Mouse (Mus musculus): Measurements from ENCODE around the gene Pth2. TPM values are rescaled to one million over a fixed set of nuclear protein-coding genes. Genes with fewer than 3 reads are reported as not detected.

Gene Pth2
- total and polyA plus RNA-seq, 3 experiments = not detected

- peak; percentile 78 for TF ChIP-seq CTCF (IDR thresholded peaks at IDR 0.05; ENCODE audit: low read depth, low read length)
- TF ChIP-seq POLR2AphosphoS5 (IDR thresholded peaks at IDR 0.05; ENCODE audit: insufficient replicate concordance, low read depth, low read length) = no peak
- no peak for TF ChIP-seq TAL1 (conservative IDR thresholded peaks at IDR 0.05; ENCODE audit: low read depth, low read length)
- peak overlapping the region; percentile 70 for H3K4me3 ChIP-seq (ENCODE audit: low read depth, low read length)
- H3K9me3 ChIP-seq (replicated peaks) = no peaks in the 10 kb centered on the region
- peak; percentile 85 for DNase-seq (ENCODE audit: low spot score)
- ATAC-seq (ENCODE audit: extremely low read depth, insufficient number of reproducible peaks, low FRiP score, poor library complexity, severe bottlenecking) = 0 out of 2 replicates have a peak, but pooled peaks have one; percentile 40
- peaks cover 33% of the 10 kb centered on the region for H3K4me1 ChIP-seq (ENCODE audit: insufficient read depth, low read depth, low read length)
- H3K27me3 ChIP-seq (ENCODE audit: insufficient read depth, low read length) = peaks cover 43% of the 10 kb centered on the region
- H3K36me3 ChIP-seq (replicated peaks) = peaks cover 43% of the 10 kb centered on the region
These were observed 19.0 kb upstream of the Pth2 start for GRCm38 (mm10) chr7:45161612-45162473.

- peaks cover 48% of the 10 kb centered on the region for H3K27me3 ChIP-seq (ENCODE audit: insufficient read depth, low read length)
- H3K4me1 ChIP-seq (ENCODE audit: insufficient read depth, low read depth, low read length) = peaks cover 33% of the 10 kb centered on the region
- peak overlapping the region; percentile 70; the same call in 1 of the 2 replicates for H3K4me3 ChIP-seq (ENCODE audit: low read depth, low read length)
- DNase-seq (ENCODE audit: low spot score) = no peak
- peaks cover 37% of the 10 kb centered on the region for H3K36me3 ChIP-seq (replicated peaks)
- H3K9me3 ChIP-seq (replicated peaks) = no peaks in the 10 kb centered on the region
- no peak for ATAC-seq (ENCODE audit: extremely low read depth, insufficient number of reproducible peaks, low FRiP score, poor library complexity, severe bottlenecking)
- no peak for TF ChIP-seq CTCF (IDR thresholded peaks at IDR 0.05; ENCODE audit: low read depth, low read length)
- no peak for TF ChIP-seq GATA1 (IDR thresholded peaks at IDR 0.05; ENCODE audit: borderline replicate concordance, low read length)
- no peak for TF ChIP-seq GATA2 (IDR thresholded peaks at IDR 0.05; ENCODE audit: borderline replicate concordance, low read depth, low read length)
- TF ChIP-seq TAL1 (conservative IDR thresholded peaks at IDR 0.05; ENCODE audit: low read depth, low read length) = no peak
- no peak for TF ChIP-seq POLR2AphosphoS5 (IDR thresholded peaks at IDR 0.05; ENCODE audit: insufficient replicate concordance, low read depth, low read length)
These were observed 18.2 kb upstream of the Pth2 start for GRCm38 (mm10) chr7:45162551-45162950.

- Histone ChIP-seq H3K36me3 (replicated peaks) (peaks cover 31% of the 10 kb centered on the region), H3K4me3 (ENCODE audit: low read depth, low read length) (no peak overlapping the region), H3K9me3 (replicated peaks) (no peaks in the 10 kb centered on the region), H3K27me3 (ENCODE audit: insufficient read depth, low read length) (peaks cover 54% of the 10 kb centered on the region), H3K4me1 (ENCODE audit: insufficient read depth, low read depth, low read length) (peaks cover 33% of the 10 kb centered on the region)
- ATAC-seq (ENCODE audit: extremely low read depth, insufficient number of reproducible peaks, low FRiP score, poor library complexity, severe bottlenecking) (no peak), DNase-seq (ENCODE audit: low spot score) (no peak)
- TF ChIP-seq GATA1 (IDR thresholded peaks at IDR 0.05; ENCODE audit: borderline replicate concordance, low read length) = no peak
- no peak for TF ChIP-seq CTCF (IDR thresholded peaks at IDR 0.05; ENCODE audit: low read depth, low read length)
- TF ChIP-seq TAL1 (conservative IDR thresholded peaks at IDR 0.05; ENCODE audit: low read depth, low read length) = no peak
- TF ChIP-seq GATA2 (IDR thresholded peaks at IDR 0.05; ENCODE audit: borderline replicate concordance, low read depth, low read length) = no peak
- no peak for TF ChIP-seq POLR2AphosphoS5 (IDR thresholded peaks at IDR 0.05; ENCODE audit: insufficient replicate concordance, low read depth, low read length)
These were observed 17.7 kb upstream of the Pth2 start for GRCm38 (mm10) chr7:45162996-45163615.

GRCm38 (mm10) chr7:45163735-45164490 lies 16.9 kb upstream of the Pth2 start, which contains the start of gene Slc17a7:
TSS of gene Slc17a7 (plus strand) at chr7:45163949.
- ATAC-seq (ENCODE audit: extremely low read depth, insufficient number of reproducible peaks, low FRiP score, poor library complexity, severe bottlenecking) (no peak), DNase-seq (ENCODE audit: low spot score) (no peak)
- Histone ChIP-seq H3K9me3 (replicated peaks) (peaks cover 5% of the 10 kb centered on the region), H3K27me3 (ENCODE audit: insufficient read depth, low read length) (peaks cover 61% of the 10 kb centered on the region), H3K36me3 (replicated peaks) (peaks cover 23% of the 10 kb centered on the region), H3K4me1 (ENCODE audit: insufficient read depth, low read depth, low read length) (peaks cover 31% of the 10 kb centered on the region), H3K4me3 (ENCODE audit: low read depth, low read length) (peak within 1 kb of the TSS; percentile 60)
- TF ChIP-seq GATA1 (IDR thresholded peaks at IDR 0.05; ENCODE audit: borderline replicate concordance, low read length) (no peak), POLR2AphosphoS5 (IDR thresholded peaks at IDR 0.05; ENCODE audit: insufficient replicate concordance, low read depth, low read length) (no peak), GATA2 (IDR thresholded peaks at IDR 0.05; ENCODE audit: borderline replicate concordance, low read depth, low read length) (no peak), CTCF (IDR thresholded peaks at IDR 0.05; ENCODE audit: low read depth, low read length) (no peak), TAL1 (conservative IDR thresholded peaks at IDR 0.05; ENCODE audit: low read depth, low read length) (no peak)

- H3K9me3 ChIP-seq (replicated peaks) = peaks cover 12% of the 10 kb centered on the region
- ATAC-seq (ENCODE audit: extremely low read depth, insufficient number of reproducible peaks, low FRiP score, poor library complexity, severe bottlenecking) (no peak), DNase-seq (ENCODE audit: low spot score) (no peak)
- no peak for TF ChIP-seq TAL1 (conservative IDR thresholded peaks at IDR 0.05; ENCODE audit: low read depth, low read length)
- no peak for TF ChIP-seq POLR2AphosphoS5 (IDR thresholded peaks at IDR 0.05; ENCODE audit: insufficient replicate concordance, low read depth, low read length)
- TF ChIP-seq CTCF (IDR thresholded peaks at IDR 0.05; ENCODE audit: low read depth, low read length) = no peak
- no peak for TF ChIP-seq GATA1 (IDR thresholded peaks at IDR 0.05; ENCODE audit: borderline replicate concordance, low read length)
- TF ChIP-seq GATA2 (IDR thresholded peaks at IDR 0.05; ENCODE audit: borderline replicate concordance, low read depth, low read length) = no peak
- H3K27me3 ChIP-seq (ENCODE audit: insufficient read depth, low read length) = peaks cover 61% of the 10 kb centered on the region
- H3K4me1 ChIP-seq (ENCODE audit: insufficient read depth, low read depth, low read length) = peaks cover 31% of the 10 kb centered on the region
- H3K36me3 ChIP-seq (replicated peaks) = peaks cover 14% of the 10 kb centered on the region
- H3K4me3 ChIP-seq (ENCODE audit: low read depth, low read length) = no peak overlapping the region
These were observed 16.0 kb upstream of the Pth2 start for GRCm38 (mm10) chr7:45164833-45165232.

All from G1E (cell line).